Mouse (Mus musculus): ENCODE results near the gene Zfp950.

DNA sequence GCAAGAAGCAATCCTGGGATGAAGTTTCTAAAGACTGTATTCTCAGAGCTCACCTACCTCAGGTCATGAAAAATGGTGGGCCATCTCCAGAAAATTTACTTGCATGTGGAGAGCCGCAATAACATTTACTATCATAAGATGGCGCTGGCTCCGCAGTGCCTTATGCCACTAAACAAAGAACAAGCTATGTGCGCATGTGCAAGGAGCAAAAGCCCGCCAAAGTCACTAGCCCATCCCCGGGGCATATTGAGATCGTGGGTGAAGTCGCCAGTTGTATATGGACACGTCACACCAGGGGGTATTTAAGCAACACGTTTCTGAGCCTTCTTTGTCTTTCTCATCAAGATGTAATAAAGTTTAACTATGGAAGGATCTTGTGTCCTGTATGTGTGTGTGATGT is 9.5 kb downstream of the Zfp950 start:
- TF ChIP-seq CTCF (IDR thresholded peaks at IDR 0.05) (no peak), EP300 (IDR thresholded peaks at IDR 0.05) (no peak)
